Mouse (Mus musculus) natural killer cell, adult 2 months (primary cell): ENCODE data around the gene Mink1.
A peak's percentile ranks its signal among the peaks of the same experiment; 100 is the strongest.

Experiments used
- DNase-seq, 2 experiments: peaks; one replicate each; pipeline ENCODE4 v3.0.0; 2022; ENCODE audit warnings: low spot score in 2 of 2

Mink1 gene

DNA sequence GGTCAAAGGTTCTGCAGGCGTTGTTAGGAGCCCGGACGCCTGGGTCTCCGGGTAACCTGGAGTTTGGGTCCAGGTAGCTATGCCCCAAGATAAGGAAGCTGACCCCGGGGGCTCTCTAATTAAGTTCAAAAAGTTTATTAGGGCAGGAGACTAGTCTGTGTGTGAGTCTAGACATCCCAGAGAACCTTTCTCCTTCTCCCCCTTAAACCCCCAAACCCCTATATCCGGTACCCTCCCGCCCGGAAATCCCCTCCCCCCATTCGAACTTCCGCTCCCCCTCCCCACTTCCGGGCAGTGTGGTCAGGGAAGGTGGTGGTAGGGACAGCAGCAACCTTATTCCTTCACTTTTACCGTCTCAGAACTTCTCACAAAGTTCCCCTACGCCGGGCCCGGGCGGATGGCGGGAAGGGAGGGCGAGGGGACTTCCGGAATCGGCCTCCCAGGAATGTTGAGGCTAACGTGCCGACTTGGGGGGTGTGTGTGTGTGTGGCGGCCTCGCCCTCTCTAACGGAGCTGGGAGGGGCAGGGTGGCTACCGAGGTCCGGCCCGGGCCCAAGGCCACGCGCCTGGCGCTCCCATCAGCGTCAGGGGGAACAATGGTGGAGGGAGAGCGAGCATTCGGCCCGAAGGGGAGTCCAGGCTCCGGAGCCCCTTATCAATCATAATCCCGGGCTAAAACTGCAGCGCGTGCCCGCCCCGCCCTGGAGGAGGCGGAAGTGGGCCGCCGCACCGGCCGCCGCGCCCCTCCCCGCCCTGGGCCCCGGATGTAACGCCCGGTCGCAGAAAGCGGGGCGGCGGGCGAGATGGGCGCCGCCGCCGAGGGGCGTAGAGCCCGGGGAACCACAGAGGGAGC lies 90.9 kb downstream of the Mink1 start:
- DNase-seq, result peak; percentile 68 to 82

DNA sequence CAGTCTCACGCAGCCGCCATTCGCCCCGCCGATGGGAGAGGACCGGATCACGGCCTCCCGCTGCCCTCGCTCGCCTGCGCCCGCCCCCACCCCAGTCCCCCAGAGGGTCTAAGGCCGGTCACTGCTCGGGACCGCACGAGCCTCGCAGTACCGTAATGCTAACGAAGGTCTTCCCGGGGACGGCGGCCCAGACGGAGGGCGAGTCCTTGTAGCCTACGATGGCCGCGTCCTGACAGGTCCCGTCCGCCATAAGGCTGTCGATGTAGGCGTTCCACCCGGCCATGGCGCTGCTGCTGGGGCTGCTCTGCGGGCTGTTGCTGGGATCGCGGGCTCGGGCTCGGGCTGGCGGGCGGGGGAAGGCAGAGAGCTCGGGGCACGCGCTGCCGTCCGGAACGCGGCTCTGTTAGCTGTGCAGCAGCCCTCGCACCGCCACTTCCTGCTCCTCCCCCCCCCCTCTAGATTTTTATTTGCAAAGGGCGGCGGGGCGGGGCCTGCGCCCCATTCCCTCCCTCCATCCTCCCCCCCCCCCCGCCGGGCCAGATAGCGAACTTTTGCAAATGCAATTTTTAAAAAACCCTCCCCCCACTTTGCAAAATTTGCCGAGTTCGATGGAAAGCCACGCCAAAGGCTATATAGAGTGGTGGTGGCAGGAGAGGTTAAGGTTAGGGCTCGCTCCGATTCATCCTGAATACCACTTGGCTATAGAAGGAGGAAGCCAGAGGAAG lies 91.7 kb downstream of the Mink1 start, which contains the start of gene Pfn1:
Pfn1 (minus strand) TSS at position 447 of the 725 bp plus-strand sequence.
- DNase-seq, result peak; percentile 65 to 81

DNA sequence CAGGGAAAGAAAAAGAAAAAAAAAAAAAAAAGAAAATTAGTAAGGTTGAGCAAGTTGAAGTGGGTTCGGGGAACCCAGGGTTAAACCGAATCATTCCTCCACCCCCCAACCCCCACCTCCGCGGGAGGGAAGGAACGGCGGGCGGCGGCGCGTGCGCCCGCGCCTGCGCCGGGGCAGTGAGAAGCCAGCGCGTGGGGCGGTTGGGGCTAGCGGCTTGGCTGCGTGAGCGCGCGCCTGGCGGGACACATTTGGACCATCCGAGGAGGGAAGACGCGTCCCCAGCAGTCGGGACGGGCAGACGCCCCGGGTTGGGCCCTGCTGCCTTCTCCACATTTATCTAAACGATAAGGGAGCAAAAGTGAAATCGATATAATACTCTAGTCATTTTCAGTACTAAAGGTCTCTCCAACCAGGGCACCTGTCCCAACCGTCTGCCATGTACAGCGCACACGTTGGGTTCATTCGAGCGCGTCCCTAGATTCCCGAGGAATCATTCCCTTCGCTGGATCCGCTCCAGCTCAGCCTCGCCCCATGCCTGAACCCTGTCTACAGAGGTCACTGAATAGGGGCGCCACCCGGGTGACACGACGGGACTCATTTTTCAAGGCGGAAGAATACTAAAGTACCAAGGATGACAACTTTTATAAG lies 92.4 kb downstream of the Mink1 start:
- peak; percentile 71 to 75 for DNase-seq

DNA sequence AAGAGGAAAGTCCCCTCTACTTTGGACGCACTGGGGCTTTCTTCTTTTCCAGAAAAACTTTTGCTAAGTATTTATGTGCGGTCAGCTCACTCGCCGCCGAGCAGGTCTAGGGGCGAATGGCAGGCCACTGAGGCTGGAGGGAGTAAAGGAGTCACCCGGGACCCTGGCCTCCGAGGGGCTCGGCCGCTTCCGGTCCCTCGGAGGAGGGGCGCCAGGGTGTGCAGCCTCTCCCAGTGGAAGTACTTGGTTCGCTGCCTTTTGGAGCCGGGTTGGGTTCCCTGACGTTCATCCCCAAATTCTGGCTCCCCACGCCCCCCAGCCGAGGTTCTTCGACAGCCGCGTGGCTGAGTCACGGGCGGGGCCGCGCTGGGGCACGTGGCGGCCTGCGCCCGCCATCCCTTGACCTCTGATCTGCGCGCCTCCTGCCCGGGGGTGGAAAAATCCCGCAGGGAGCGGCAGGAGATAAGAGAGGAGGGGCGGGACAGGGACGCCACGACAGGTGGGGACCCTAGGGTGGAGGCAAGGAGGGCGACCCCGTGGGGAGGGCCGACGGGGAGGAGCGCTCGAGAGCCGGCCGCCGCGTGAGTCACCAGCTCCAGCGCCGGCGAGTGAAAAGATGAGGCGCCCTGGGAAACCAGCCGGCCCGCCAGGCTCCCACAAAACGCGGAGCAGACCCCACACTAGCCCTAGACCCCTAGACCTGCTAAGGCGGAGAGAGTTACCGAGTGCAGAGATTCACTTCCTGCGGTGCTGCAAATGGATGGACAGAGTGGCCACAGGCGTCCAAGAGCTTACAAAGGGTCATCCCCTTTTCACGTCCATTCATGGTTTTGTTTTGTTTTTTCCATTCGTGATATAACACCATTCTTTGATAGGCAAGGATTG lies 93.1 kb downstream of the Mink1 start:
- DNase-seq, result peak; percentile 44 to 67

DNA sequence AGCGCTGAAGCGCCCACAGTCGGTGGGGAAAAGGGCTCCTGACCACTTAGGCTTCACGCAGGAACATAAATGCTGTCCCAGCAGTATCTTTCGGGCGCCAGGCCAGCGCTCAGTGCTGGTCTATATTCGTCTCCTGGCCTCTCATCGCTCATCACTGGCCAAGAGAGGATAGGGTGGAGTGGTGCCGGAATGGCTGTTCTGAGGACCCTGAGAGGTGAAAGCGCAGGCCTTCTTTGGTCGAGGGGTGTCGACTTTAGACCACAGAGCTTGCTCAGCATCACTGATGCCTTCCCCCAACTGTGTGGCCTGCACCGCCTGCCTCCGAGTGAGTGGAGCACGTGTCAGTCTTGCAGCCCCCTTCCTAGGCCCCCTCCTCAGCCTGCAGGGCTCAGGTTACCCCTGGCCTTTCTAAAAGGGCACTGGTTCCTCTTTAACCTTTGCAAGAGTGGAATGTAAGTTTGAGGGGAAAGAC lies 93.8 kb downstream of the Mink1 start:
- DNase-seq, result no peak

DNA sequence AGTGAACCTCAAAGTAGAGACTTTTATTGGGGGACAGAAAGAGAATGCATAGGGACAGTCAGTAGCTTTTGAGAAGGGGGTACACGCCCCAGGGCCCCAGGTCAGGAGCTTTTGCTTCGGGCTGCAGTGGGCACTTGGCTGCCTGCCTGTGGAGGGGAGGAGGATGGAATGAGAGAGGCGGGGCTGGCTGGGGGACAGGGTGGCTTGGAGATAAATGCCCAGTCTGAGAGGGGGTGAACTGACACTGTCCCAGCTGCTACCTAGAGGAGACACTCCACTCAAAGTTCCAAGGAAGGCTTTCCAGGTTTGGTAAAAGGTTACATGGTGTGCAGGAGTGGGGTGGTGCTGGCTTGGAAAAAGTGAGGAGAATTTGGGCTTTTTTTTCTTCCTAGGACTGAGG lies 94.3 kb downstream of the Mink1 start, which contains the start of gene Eno3:
Eno3 (plus strand) TSS at position 239 of the 400 bp plus-strand sequence.
- no peak for DNase-seq

DNA sequence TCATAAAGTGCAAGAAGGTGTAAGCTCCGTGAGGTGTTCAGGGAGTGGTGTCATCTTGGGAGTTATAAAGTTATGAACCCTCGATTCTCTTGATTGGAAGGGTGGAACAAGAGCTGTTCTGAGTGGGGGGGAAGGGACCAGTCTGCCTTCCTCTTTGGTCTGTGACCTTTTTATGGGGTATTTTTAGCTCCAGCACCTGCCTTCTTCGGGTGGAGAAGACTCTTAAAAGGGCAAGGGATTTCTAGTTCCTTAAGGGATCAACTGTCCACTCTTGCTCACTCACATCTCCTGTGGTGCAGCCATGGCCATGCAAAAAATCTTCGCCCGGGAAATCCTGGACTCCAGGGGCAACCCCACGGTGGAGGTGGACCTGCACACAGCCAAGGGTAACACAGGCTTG lies 94.9 kb downstream of the Mink1 start:
- no peak for DNase-seq

DNA sequence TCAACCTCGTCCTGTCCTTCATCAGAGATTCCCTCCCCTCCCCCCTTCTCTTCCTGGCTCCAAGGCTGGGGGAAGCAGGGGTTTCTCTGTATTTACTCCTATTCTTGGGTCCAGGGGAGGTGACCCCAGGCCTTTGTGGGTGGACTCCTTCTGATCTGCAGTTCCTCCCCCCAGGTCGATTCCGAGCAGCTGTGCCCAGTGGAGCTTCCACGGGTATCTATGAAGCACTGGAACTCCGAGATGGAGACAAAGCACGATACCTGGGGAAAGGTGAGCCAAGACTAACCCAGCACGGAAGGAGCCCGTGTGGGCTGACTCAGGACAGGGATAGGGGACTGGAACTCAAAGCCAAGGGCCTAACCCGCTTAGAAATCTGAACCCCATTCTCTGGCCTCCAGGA lies 95.3 kb downstream of the Mink1 start:
- DNase-seq, result no peak

DNA sequence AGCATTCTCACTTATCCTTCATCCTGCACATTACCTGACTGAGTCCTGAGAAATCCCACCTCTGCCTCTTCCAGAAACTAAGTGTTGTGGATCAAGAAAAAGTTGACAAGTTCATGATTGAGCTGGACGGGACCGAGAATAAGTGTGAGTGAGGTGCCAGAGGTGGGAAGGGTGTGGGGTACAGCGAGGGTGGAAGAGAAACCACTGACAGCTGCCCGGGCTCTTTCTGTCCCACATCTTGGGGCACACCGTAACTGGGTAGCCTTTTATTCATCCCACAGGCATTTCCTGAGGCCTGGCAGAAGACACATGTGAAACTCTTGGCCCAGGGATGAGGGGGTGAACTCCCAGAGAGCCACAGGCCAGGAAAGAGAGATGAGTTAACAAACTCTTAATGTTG lies 95.8 kb downstream of the Mink1 start:
- no peak for DNase-seq

DNA sequence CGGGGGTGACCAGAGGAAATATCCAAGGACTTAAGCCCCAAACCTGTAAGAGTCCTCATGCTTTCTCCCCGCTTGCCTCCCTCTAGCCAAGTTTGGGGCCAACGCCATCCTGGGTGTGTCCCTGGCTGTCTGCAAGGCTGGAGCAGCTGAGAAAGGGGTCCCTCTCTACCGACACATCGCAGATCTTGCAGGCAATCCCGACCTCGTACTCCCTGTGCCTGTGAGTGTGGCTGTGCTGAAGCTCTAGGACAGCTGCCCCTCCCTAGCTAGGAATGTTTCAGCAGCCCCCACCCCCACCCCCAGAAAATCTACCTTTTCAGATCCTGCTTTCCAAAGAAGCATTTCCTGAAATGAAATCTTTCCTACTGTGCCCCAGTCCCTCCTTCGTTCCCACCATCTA lies 96.3 kb downstream of the Mink1 start:
- no peak for DNase-seq

DNA sequence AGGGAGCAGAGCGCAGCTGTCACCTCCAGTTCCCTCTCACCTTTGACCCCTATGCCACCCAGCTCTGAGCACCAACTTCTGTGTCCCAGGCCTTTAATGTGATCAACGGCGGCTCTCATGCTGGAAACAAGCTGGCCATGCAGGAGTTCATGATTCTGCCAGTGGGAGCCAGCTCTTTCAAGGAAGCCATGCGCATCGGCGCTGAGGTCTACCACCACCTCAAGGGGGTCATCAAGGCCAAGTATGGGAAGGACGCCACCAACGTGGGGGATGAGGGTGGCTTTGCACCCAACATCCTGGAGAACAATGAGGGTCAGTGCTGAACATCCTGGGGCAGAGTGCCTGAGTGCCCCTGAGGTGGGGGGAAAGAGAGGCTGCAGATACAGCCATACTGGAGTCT lies 97.9 kb downstream of the Mink1 start:
- no peak for DNase-seq

DNA sequence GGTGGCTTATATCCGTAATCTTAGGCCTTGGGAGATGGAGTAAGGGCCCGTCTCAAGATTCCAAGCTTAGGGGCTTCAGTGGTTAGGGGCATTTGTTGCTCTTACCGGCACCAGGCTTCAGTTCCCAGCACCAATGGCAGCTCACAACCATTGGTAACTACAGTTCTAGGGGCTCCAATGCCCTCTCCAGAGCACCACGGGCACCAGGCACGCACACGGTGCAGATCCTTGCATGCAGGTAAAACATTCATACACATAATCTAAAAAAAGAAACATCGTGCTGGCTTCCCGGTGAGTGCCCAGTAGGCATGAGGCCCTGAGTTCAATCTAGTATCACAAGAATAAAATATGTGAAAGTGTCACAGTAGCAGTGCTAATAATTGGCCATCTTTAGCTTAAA lies 100.4 kb downstream of the Mink1 start:
- DNase-seq, result no peak

DNA sequence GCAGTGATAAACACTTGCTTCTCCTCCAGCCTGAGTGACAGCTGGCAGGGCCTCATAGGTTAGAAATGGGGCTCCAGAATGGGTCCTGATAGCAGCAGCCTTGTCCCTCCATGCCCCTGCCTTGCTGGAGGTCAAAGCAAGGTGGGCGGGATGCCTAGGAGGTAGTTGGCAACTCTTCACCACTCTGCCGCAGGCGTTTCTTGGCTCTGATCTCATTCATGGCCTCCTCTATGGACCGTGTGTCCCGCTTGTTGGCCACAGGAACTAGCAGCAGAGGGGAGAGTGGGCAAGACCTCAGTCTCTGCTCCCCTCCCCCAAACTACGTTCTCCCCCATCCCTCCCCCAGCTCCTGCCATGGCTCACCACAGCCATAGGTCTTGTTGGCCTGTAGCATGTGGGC lies 101.3 kb downstream of the Mink1 start:
- DNase-seq, result no peak
